Comparison of ENCODE assay signal across 9 mouse cellular contexts in the genomic region with DNA sequence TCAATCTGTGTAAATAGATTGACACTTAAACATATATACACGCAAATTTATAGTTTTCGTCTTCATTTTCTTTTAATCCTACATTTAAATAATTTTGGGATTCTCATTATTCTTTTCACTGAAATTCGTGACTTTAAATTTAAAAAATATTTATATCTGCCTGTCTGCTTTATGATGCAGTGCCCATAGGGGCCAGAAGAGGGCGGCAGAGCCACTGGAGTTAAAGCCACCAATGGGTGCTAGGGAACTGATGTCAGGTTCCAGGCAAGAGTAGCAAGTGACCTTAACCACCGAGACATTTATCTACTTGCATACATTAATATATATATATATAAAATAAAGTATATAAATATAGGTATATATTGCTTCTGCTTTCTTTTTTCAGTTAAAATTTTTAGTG. TPM values are rescaled to one million over a fixed set of nuclear protein-coding genes. Genes with fewer than 3 reads are reported as not detected.
DNase-seq lines count a peak whose midpoint lies in the region; TF ChIP-seq lines count a peak whose summit lies in the region.
"Had no signal": no experiment of that assay in that cellular context is flagged by ENCODE, and none has a peak within 500 bp of the region (broad histone marks: within the 10 kb centered on the region; RNA-seq: fewer than 3 reads in every experiment).

No protein-coding gene starts in this region.

- H3K4me3 ChIP-seq in heart, adult 2 months, result no peak overlapping the region
- H3K4me3 ChIP-seq in C2C12 (ENCODE audit: insufficient read depth, poor library complexity, severe bottlenecking), result no peak overlapping the region
- H3K4me3 ChIP-seq in bone marrow, adult 2 months (replicated peaks; ENCODE audit: control insufficient read depth, low read depth, low read length), result no peak overlapping the region
- H3K4me3 ChIP-seq: myocyte had no signal

- no peak overlapping the region for H3K27ac ChIP-seq in heart, adult 2 months
- H3K27ac ChIP-seq in bone marrow, adult 2 months (ENCODE audit: control insufficient read depth, insufficient read depth, low read depth, low read length, poor library complexity), result no peak overlapping the region

- H3ac ChIP-seq in C2C12 (ENCODE audit: control insufficient read depth, insufficient read length, low read depth), result no peak overlapping the region

- no peaks in the 10 kb centered on the region for H3K79me2 ChIP-seq in heart, adult 2 months (replicated peaks; ENCODE audit: control insufficient read depth, insufficient read depth, low read length)
- H3K79me2 ChIP-seq in C2C12 (ENCODE audit: control insufficient read depth, insufficient read depth), result no peaks in the 10 kb centered on the region

- no peak for TF ChIP-seq POLR2A in heart, adult 2 months (IDR thresholded peaks at IDR 0.05; ENCODE audit: insufficient read depth, low read depth, low read length)
- TF ChIP-seq POLR2A in bone marrow, adult 2 months (IDR thresholded peaks at IDR 0.05; ENCODE audit: borderline replicate concordance, control insufficient read depth, low read depth, low read length), result no peak

- no peak for TF ChIP-seq EP300 in heart, adult 2 months (IDR thresholded peaks at IDR 0.05; ENCODE audit: insufficient read depth, low read depth, low read length)

- intact Hi-C loops in heart, adult 2 months (cut with DNase I), result loop anchor here (10.0 kb wide), 1 partner anchor 258 kb away; no protein-coding TSS in a partner anchor
- intact Hi-C loops in left cerebral cortex, postnatal 25 days (cut with DNase I), result no loop called here

- DNase-seq in heart, adult 2 months, result no peak
- no peak for DNase-seq in heart, adult 18-20 months
- DNase-seq in lung, postnatal 25 days (ENCODE audit: low spot score), result peak; percentile 3
- DNase-seq in adipocyte (ENCODE audit: low spot score), result no peak
- no peak for DNase-seq in gastrocnemius, postnatal 4 days (ENCODE audit: low spot score in 2 of 2)
- no peak for DNase-seq in left cerebral cortex, postnatal 25 days (ENCODE audit: low spot score in 2 of 2)

- no peaks in the 10 kb centered on the region for H3K79me3 ChIP-seq in C2C12 (ENCODE audit: low read depth)

- no peaks in the 10 kb centered on the region for H3K4me1 ChIP-seq in heart, adult 2 months (ENCODE audit: control insufficient read depth, insufficient read depth, low read length)
- no peaks in the 10 kb centered on the region for H3K4me1 ChIP-seq in bone marrow, adult 2 months (ENCODE audit: control insufficient read depth, insufficient read depth, low read length)

- H3K27me3 ChIP-seq in heart, adult 2 months (ENCODE audit: control insufficient read depth, insufficient read depth, low read length), result no peaks in the 10 kb centered on the region
- no peaks in the 10 kb centered on the region for H3K27me3 ChIP-seq in C2C12 (ENCODE audit: control insufficient read depth, insufficient read depth, insufficient read length)

- 60% methylated on average over 5 of the region's 5 CpGs for WGBS in heart, adult 2 months
- 47% methylated on average over 5 of the region's 5 CpGs for WGBS in bone marrow, adult 2 months

- peak; percentile 66 for TF ChIP-seq CTCF in heart, adult 2 months (IDR thresholded peaks at IDR 0.05)
- TF ChIP-seq CTCF in C2C12 (IDR thresholded peaks at IDR 0.05; ENCODE audit: control insufficient read depth, insufficient read depth, insufficient read length), result peak; percentile 15
- TF ChIP-seq CTCF in bone marrow, adult 2 months (IDR thresholded peaks at IDR 0.05; ENCODE audit: control insufficient read depth, insufficient read depth, low read length), result peak; percentile 74

- no peak overlapping the region for H3K9ac ChIP-seq in heart, adult 2 months (ENCODE audit: low read depth, low read length)

- H3K36me3 ChIP-seq in heart, adult 2 months (ENCODE audit: control insufficient read depth, insufficient read depth, low read length), result no peaks in the 10 kb centered on the region
- no peaks in the 10 kb centered on the region for H3K36me3 ChIP-seq in C2C12 (ENCODE audit: control insufficient read depth, insufficient read depth)

TF ChIP-seq in C2C12, 6 proteins besides CTCF, POLR2A, EP300 and RAD21:
- TF ChIP-seq FOSL1 (IDR thresholded peaks at IDR 0.05; ENCODE audit: insufficient read depth, low read length, poor library complexity, severe bottlenecking) (no peak), CEBPB (IDR thresholded peaks at IDR 0.05; ENCODE audit: low read depth) (no peak), MYOD1 (IDR thresholded peaks at IDR 0.05; ENCODE audit: control insufficient read depth, insufficient read length, low read depth) (no peak), MYOG (IDR thresholded peaks at IDR 0.05; ENCODE audit: control insufficient read depth, extremely low read depth, insufficient read length) (no peak), MAX (IDR thresholded peaks at IDR 0.05) (no peak), USF1 (IDR thresholded peaks at IDR 0.05; ENCODE audit: low read depth) (no peak)

RNA-seq across cellular contexts. Expression of gene Olfr688, which starts 31.2 kb away (rescaled TPM):
- not detected for total RNA-seq in heart, adult 2 months (2021)
- polyA plus RNA-seq in heart, adult 2 months (2012; rRNA removed), result not detected in 2 replicates
- total RNA-seq in heart, adult 18-20 months (2021), result not detected
- polyA plus RNA-seq in C2C12 (2012; fragmentation: generic; extraction: Trizol), result not detected
- polyA plus RNA-seq in bone marrow, adult 2 months (2011; ENCODE audit: insufficient read depth, insufficient read length, low replicate concordance, missing spikeins), result not detected in 2 replicates
- not detected for total RNA-seq in gastrocnemius, postnatal 4 days (2021)
- total RNA-seq in left cerebral cortex, postnatal 25 days (2021), result not detected
- polyA plus RNA-seq: myocyte had no signal

RNA-seq across cellular contexts. Expression of gene Olfr686, which starts 49.4 kb away (rescaled TPM):
- total RNA-seq in heart, adult 2 months (2021), result not detected
- polyA plus RNA-seq in heart, adult 2 months (2012; rRNA removed), result not detected in 2 replicates
- total RNA-seq in heart, adult 18-20 months (2021), result not detected
- polyA plus RNA-seq in C2C12 (2012; fragmentation: generic; extraction: Trizol), result not detected
- polyA plus RNA-seq in bone marrow, adult 2 months (2011; ENCODE audit: insufficient read depth, insufficient read length, low replicate concordance, missing spikeins), result not detected in 2 replicates
- not detected for total RNA-seq in gastrocnemius, postnatal 4 days (2021)
- not detected for total RNA-seq in left cerebral cortex, postnatal 25 days (2021)
- polyA plus RNA-seq: myocyte had no signal

RNA-seq across cellular contexts. Expression of gene Olfr689, which starts 54.3 kb away (rescaled TPM):
- not detected for total RNA-seq in heart, adult 2 months (2021)
- not detected in 2 replicates for polyA plus RNA-seq in heart, adult 2 months (2012; rRNA removed)
- total RNA-seq in heart, adult 18-20 months (2021), result not detected
- not detected for polyA plus RNA-seq in C2C12 (2012; fragmentation: generic; extraction: Trizol)
- not detected in 2 replicates for polyA plus RNA-seq in bone marrow, adult 2 months (2011; ENCODE audit: insufficient read depth, insufficient read length, low replicate concordance, missing spikeins)
- not detected for total RNA-seq in gastrocnemius, postnatal 4 days (2021)
- not detected for total RNA-seq in left cerebral cortex, postnatal 25 days (2021)
- polyA plus RNA-seq: myocyte had no signal

Comparison
In these comparisons a context has a peak if more than half of its experiments do, and no peak if none do; other contexts are left out.
1. CTCF ChIP-seq: peak in every context shown above with its lines; median percentile 74 in bone marrow, adult 2 months; 66 in heart, adult 2 months; 15 in C2C12.